Mouse (Mus musculus): Measurements from ENCODE around the gene A030005K14Rik. TPM values are rescaled to one million over a fixed set of nuclear protein-coding genes. Genes with fewer than 3 reads are reported as not detected.

A030005K14Rik gene
- not detected in 2 replicates for polyA plus RNA-seq (2012; ENCODE audit: insufficient read depth, low replicate concordance)

DNA sequence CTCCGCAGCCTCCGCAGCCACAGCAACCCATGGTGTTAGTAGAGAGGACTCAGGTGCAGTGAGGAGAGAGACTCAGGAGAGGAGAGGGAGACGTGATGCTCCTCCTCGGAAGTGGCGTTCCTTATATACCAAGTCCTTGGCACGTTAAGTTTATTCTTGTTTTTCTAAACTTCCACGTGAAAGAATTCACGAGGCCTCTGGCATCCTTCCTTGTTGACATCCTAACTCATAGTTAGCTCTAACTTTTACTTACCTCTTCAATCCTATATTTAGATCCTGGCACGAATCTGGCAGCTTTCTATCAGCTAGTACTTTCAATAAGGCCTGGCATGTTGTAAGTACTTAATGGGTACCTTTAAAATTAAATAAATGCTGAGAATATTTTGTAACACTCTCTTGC, at the start of gene A030005K14Rik:
Gene A030005K14Rik, minus strand, starts transcription at position 101 of the 400 bp plus-strand sequence.
- Histone ChIP-seq H3K9me3 (peaks cover 9% of the 10 kb centered on the region; the same call in 1 of the 2 replicates), H3K27me3 (replicated peaks) (no peaks in the 10 kb centered on the region), H3K4me3 (replicated peaks) (peak within 1 kb of the TSS; percentile 77), H3K36me3 (replicated peaks; ENCODE audit: low read length) (no peaks in the 10 kb centered on the region), H3K4me1 (no peaks in the 10 kb centered on the region; the same call in 1 of the 2 replicates)
- no peak for TF ChIP-seq GATA1 (IDR thresholded peaks at IDR 0.05; ENCODE audit: borderline replicate concordance, low read length)
- no peak for TF ChIP-seq FLI1 (IDR thresholded peaks at IDR 0.05; ENCODE audit: low read length)

DNA sequence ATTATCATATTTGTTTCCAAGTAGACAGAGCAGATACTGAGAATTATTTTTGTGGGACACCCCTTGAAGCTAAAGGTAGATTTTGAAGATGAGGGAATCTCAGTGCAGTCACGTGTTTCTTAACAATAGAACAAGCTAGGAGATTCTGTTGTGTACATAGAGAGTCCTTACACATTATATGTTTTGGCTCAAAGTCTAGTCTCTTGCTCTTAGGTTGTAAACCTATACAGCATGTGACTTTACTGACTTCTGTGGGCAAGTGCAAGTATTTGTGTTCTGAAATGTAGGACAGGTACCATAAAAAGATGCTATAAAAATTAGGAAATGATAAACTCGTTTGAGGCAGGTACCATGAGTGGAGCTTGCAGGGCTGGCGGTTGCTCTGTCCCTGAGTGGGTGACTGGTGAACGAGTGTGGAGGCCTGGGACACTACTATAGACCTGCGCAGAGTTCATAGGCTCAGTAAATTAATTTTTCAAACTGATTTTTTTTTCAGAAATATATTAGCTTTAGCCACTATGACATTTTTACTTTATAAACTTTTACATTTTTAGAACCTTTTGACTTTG, 48.3 kb upstream of the A030005K14Rik start:
- TF ChIP-seq GATA1 (IDR thresholded peaks at IDR 0.05; ENCODE audit: borderline replicate concordance, low read length) (no peak), FLI1 (IDR thresholded peaks at IDR 0.05; ENCODE audit: low read length) (no peak)
- Histone ChIP-seq H3K36me3 (replicated peaks; ENCODE audit: low read length) (no peaks in the 10 kb centered on the region), H3K4me3 (replicated peaks) (no peak overlapping the region), H3K27me3 (replicated peaks) (no peaks in the 10 kb centered on the region), H3K9me3 (no peaks in the 10 kb centered on the region; the same call in 1 of the 2 replicates), H3K4me1 (no peaks in the 10 kb centered on the region)

DNA sequence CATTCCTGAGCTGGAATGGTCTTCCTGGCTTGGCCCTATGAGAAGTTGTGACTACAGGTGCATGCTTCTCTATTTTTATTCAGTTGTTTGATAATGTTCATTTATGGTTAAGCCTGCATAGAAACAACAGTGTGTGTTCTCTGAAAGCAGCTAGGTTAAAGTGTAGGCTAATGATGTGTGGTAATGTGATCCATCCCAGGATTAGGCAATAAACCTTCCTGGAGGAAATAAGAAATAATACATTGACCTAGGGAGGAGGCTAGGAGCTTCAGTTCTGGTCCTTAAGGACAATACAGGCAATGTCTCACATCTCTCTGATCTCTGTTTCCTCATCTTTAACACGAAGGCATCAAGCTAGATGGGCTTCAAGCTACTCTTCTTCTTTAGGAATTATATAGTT, 46.3 kb upstream of the A030005K14Rik start:
- Histone ChIP-seq H3K4me3 (replicated peaks) (no peak overlapping the region), H3K4me1 (no peaks in the 10 kb centered on the region), H3K36me3 (replicated peaks; ENCODE audit: low read length) (no peaks in the 10 kb centered on the region), H3K9me3 (no peaks in the 10 kb centered on the region; the same call in 1 of the 2 replicates), H3K27me3 (replicated peaks) (no peaks in the 10 kb centered on the region)
- TF ChIP-seq FLI1 (IDR thresholded peaks at IDR 0.05; ENCODE audit: low read length), result no peak
- no peak for TF ChIP-seq GATA1 (IDR thresholded peaks at IDR 0.05; ENCODE audit: borderline replicate concordance, low read length)

DNA sequence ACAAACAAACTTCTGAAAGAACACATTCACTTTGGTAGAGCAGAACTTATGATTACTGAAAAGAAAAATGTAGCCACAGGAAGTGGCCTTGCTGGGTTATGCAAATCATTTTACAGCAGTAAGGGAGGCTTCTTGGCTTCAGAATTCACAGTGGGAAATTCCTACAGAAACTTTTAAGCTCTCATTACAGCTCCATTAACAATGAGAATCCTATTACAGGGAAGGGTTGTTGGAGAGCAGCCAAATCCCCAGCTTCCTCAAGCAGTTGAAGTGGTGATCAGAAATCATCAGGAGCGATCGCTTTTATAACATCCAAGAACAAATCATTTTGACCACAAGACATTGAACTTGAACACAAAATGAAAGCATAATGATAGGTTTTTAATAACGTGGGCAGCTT, 42.7 kb upstream of the A030005K14Rik start:
- no peaks in the 10 kb centered on the region for H3K27me3 ChIP-seq (replicated peaks)
- H3K4me1 ChIP-seq, result no peaks in the 10 kb centered on the region
- no peaks in the 10 kb centered on the region; the same call in 1 of the 2 replicates for H3K9me3 ChIP-seq
- no peak overlapping the region for H3K4me3 ChIP-seq (replicated peaks)
- H3K36me3 ChIP-seq (replicated peaks; ENCODE audit: low read length), result no peaks in the 10 kb centered on the region
- TF ChIP-seq FLI1 (IDR thresholded peaks at IDR 0.05; ENCODE audit: low read length) (no peak), GATA1 (IDR thresholded peaks at IDR 0.05; ENCODE audit: borderline replicate concordance, low read length) (no peak)

DNA sequence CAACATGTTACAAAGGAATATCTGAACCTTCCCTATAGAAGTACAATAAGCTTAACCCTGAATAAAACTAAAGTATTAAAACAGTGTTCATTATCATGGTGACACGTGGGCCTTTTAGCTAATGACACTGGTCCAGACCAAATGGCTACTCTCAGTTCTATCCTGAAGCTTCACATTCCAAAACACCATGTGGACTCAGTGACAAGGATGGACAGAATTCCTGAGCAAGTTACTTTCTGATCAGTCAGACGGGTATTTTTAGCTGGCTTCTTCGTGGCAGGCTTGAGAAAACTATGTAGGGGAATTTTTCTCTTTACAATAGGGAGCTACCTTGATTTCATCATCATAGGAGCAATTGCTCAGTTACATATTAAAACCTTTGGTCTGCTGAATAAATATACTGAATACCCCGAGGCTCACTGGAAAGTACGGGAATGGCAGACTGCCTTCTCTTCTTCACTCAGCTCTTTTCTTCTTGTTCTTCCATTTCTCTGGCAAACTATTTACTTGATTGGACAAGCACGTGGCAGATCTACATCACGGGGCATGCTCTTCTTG, 40.5 kb upstream of the A030005K14Rik start:
- TF ChIP-seq FLI1 (IDR thresholded peaks at IDR 0.05; ENCODE audit: low read length) (no peak), GATA1 (IDR thresholded peaks at IDR 0.05; ENCODE audit: borderline replicate concordance, low read length) (no peak)
- H3K4me1 ChIP-seq, result no peaks in the 10 kb centered on the region
- no peaks in the 10 kb centered on the region; the same call in 1 of the 2 replicates for H3K9me3 ChIP-seq
- no peak overlapping the region for H3K4me3 ChIP-seq (replicated peaks)
- H3K36me3 ChIP-seq (replicated peaks; ENCODE audit: low read length), result no peaks in the 10 kb centered on the region
- no peaks in the 10 kb centered on the region for H3K27me3 ChIP-seq (replicated peaks)

DNA sequence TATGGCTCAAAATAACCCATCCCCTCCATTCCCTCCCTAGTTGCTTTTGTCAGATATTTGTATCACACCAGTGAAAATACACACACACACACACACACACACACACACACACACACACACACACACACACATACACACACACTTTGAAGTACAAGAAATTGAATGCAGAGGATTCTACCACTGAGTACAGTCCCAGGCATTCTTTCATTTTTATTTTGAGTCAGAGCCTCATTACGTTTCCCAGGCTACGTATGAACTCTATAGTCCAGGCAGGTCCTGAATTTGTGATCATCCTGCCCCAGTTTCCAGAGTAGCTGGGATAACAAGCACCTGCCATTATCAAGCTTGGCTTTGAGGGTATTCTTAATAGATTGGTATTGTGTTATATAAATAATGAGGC, 40.0 kb upstream of the A030005K14Rik start:
- H3K27me3 ChIP-seq (replicated peaks), result no peaks in the 10 kb centered on the region
- no peak for TF ChIP-seq GATA1 (IDR thresholded peaks at IDR 0.05; ENCODE audit: borderline replicate concordance, low read length)
- TF ChIP-seq FLI1 (IDR thresholded peaks at IDR 0.05; ENCODE audit: low read length), result no peak
- H3K4me1 ChIP-seq, result no peaks in the 10 kb centered on the region
- no peaks in the 10 kb centered on the region for H3K36me3 ChIP-seq (replicated peaks; ENCODE audit: low read length)
- no peaks in the 10 kb centered on the region for H3K9me3 ChIP-seq
- no peak overlapping the region for H3K4me3 ChIP-seq (replicated peaks)

DNA sequence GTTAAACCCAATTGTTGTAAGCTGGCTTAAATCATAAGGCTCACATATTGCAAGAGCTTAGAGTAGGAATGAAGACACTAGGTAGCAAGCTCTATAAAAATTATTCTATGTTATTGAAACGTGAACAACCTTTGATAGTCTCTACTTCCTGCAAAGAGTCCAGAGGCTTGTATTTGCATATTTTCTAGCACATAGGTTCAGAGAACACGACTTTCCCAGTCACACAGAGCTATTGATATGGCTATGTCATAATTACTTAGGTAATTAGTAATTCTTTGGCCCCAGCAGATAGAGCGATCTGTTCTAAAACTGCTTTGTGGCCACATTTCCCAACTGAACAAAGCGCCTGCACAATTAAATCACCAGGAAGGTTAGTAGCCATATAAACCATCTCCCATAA, 37.8 kb upstream of the A030005K14Rik start:
- Histone ChIP-seq H3K4me1 (no peaks in the 10 kb centered on the region), H3K36me3 (replicated peaks; ENCODE audit: low read length) (no peaks in the 10 kb centered on the region), H3K27me3 (replicated peaks) (no peaks in the 10 kb centered on the region), H3K9me3 (no peaks in the 10 kb centered on the region), H3K4me3 (replicated peaks) (no peak overlapping the region)
- TF ChIP-seq GATA1 (IDR thresholded peaks at IDR 0.05; ENCODE audit: borderline replicate concordance, low read length) (no peak), FLI1 (IDR thresholded peaks at IDR 0.05; ENCODE audit: low read length) (no peak)

DNA sequence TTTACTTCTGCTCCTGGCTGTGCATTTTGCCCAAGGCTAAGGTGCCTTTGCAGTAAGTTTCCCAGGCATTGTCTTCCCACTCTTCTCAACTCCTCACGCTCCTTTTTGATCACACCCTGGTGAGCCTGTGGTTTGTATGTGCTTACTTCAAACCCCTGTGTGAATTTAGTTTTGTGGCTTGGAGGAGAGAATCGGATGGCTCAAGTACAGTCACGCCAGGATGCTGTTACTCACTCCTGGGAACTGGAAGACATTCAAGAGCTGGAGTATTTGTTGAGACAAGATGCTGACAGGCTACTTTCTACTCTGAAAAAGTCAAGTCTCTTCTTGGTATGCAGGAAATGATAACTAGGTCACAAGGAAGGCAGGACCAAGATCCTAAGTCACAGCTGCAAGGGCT, 32.1 kb upstream of the A030005K14Rik start:
- no peaks in the 10 kb centered on the region for H3K27me3 ChIP-seq (replicated peaks)
- H3K36me3 ChIP-seq (replicated peaks; ENCODE audit: low read length), result no peaks in the 10 kb centered on the region
- TF ChIP-seq GATA1 (IDR thresholded peaks at IDR 0.05; ENCODE audit: borderline replicate concordance, low read length), result no peak
- TF ChIP-seq FLI1 (IDR thresholded peaks at IDR 0.05; ENCODE audit: low read length), result no peak
- H3K4me1 ChIP-seq, result no peaks in the 10 kb centered on the region
- H3K9me3 ChIP-seq, result no peaks in the 10 kb centered on the region
- H3K4me3 ChIP-seq (replicated peaks), result no peak overlapping the region

DNA sequence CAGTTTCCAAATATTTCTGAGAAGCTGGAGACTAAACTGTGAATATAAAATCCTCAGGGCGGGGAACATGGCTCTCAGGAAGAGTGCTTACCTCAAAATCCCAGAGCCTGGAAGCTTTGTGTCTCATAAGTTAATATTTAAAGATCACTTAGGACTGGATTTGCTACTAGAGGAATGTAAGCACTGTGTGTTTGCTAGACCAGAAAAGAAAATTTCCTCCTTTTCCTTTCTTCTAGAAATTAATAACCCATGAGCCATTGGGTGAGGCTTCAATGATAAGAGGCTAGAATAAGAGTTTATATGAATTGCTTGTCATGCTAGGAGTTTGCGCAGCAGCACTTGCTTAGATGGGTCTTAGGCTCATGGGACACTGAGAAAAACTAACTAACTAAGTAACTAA, 25.6 kb upstream of the A030005K14Rik start:
- Histone ChIP-seq H3K27me3 (replicated peaks) (no peaks in the 10 kb centered on the region), H3K9me3 (no peaks in the 10 kb centered on the region), H3K36me3 (replicated peaks; ENCODE audit: low read length) (no peaks in the 10 kb centered on the region), H3K4me1 (no peaks in the 10 kb centered on the region), H3K4me3 (replicated peaks) (no peak overlapping the region)
- no peak for TF ChIP-seq GATA1 (IDR thresholded peaks at IDR 0.05; ENCODE audit: borderline replicate concordance, low read length)
- no peak for TF ChIP-seq FLI1 (IDR thresholded peaks at IDR 0.05; ENCODE audit: low read length)

DNA sequence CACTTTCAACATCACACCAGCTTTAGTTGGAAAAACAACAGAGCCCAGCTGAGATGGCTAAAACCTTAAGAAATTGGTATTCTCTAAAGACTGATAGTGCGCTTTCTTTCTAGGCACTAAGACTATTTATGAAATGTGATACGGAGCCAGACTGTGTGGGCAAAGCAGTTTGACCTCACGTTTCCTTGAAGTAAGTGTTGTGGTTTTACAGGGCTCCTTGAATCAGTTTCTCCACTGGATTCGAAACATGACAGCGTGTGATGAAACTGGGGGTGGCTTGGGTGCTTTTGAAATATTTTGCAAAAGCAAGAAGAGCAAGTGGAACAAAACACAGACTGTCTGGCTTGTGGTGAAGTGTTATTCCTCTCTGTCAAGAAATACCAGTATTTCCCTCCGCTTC, 17.8 kb upstream of the A030005K14Rik start:
- TF ChIP-seq FLI1 (IDR thresholded peaks at IDR 0.05; ENCODE audit: low read length) (no peak), GATA1 (IDR thresholded peaks at IDR 0.05; ENCODE audit: borderline replicate concordance, low read length) (no peak)
- no peaks in the 10 kb centered on the region; the same call in 1 of the 2 replicates for H3K4me1 ChIP-seq
- H3K27me3 ChIP-seq (replicated peaks), result peaks cover 4% of the 10 kb centered on the region
- H3K9me3 ChIP-seq, result no peaks in the 10 kb centered on the region
- H3K4me3 ChIP-seq (replicated peaks), result no peak overlapping the region
- no peaks in the 10 kb centered on the region for H3K36me3 ChIP-seq (replicated peaks; ENCODE audit: low read length)
